Comparison of ENCODE assay signal across 8 mouse cellular contexts in the genomic region with DNA sequence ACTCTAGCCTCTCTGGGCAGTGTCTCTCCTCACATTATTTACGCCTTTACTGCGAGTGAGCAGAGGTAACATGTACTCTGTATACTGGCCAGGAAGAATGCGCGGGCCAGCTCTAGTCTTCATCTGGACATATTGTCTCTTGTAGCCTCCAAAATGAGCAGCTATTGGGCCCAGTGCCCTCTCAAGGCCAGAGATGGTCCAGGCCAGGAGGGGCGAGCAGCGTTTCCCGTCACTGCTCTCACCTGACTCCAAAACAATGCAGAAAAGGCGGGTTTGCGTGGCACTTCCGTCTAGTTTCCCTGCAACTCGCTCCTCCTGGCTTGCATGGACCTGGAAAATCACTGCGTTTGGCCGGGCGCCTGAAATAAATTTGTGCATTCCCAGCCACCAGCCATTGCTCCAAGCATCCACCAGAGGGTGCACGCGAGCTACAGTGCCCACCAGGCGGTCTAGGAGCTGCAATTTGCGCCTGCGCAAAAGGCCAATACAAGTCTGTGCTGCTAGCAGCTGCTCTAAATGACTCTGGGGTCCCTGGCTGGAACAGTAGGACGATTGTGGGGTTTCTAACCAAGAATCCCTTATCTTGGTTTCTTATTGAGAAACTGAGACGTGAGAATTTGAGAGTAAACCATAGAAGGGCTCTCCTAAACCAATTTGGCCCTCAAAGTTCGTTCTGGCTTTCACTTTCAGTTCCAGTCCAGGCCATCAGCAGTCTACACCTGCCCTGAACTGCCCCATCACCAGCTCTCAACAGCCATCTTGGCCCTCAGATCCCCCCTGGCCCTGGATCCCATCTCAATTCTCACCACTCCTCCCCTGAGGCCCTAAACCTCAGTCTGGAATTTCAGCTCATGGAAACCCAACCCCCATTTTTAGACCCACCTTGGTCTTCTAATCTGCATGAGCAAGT. TPM values are rescaled to one million over a fixed set of nuclear protein-coding genes. Genes with fewer than 3 reads are reported as not detected.
DNase-seq lines count a peak whose midpoint lies in the region; ATAC-seq and TF ChIP-seq lines count a peak whose summit lies in the region.

No protein-coding gene starts in this region.

- H3K4me1 ChIP-seq in hindbrain, embryonic 15.5 days (replicated peaks): no peaks in the 10 kb centered on the region; the same call in 1 of the 2 replicates

- CTCF ChIA-PET in Patski (lab: Charles Lee): interaction anchor here (0.8 to 6.6 kb wide), 13 partner anchors 19 to 250 kb away, joined by 3 to 61 read pairs (median 5); a partner anchor contains a TSS

- POLR2A ChIA-PET in Patski (lab: Charles Lee): interaction anchor here (0.6 to 1.0 kb wide), 2 partner anchors 12 to 97 kb away, joined by 3 read pairs; no protein-coding TSS in a partner anchor

- H3K27ac ChIP-seq in hindbrain, embryonic 15.5 days (replicated peaks): no peak overlapping the region

- no peaks in the 10 kb centered on the region for H3K9me3 ChIP-seq in hindbrain, embryonic 15.5 days

- H3K4me3 ChIP-seq in hindbrain, embryonic 15.5 days: no peak overlapping the region

- H3K4me2 ChIP-seq in hindbrain, embryonic 15.5 days: peak overlapping the region; percentile 31

- peak; percentile 66 for DNase-seq in Patski (ENCODE audit: low read depth, low spot score)
- peak; percentile 97 to 98 for DNase-seq in cerebellum, postnatal 14 days
- peak; percentile 95 to 96 for DNase-seq in frontal cortex, postnatal 25 days (ENCODE audit: low spot score in 2 of 2)
- DNase-seq in left cerebral cortex, adult 11 months (ENCODE audit: low spot score): peak; percentile 85
- peak; percentile 94 to 97 for DNase-seq in lung, postnatal 4 days
- peak; percentile 83 for DNase-seq in retina, postnatal 7 days (ENCODE audit: low read depth, low spot score)
- peak; percentile 97 for DNase-seq in urinary bladder, adult 2 months (ENCODE audit: low spot score)

- no peak overlapping the region for H3K9ac ChIP-seq in hindbrain, embryonic 15.5 days

- WGBS in hindbrain, embryonic 15.5 days: 25% methylated on average over 22 of the region's 22 CpGs

- in situ Hi-C loops in Patski (cut with MboI; ENCODE audit: low pct_unique_long_range_greater_than_20kb): loop anchor here (5.0 kb wide), 1 partner anchor 73 kb away; no protein-coding TSS in a partner anchor

- peak; percentile 98 for TF ChIP-seq CTCF in Patski (IDR thresholded peaks at IDR 0.05)

- peak; percentile 71 for ATAC-seq in Patski
- peak; percentile 92 for ATAC-seq in hindbrain, embryonic 15.5 days (ENCODE audit: low FRiP score, low read depth)

- H3K27me3 ChIP-seq in Patski: no peaks in the 10 kb centered on the region
- H3K27me3 ChIP-seq in hindbrain, embryonic 15.5 days: no peaks in the 10 kb centered on the region

- H3K36me3 ChIP-seq in hindbrain, embryonic 15.5 days: no peaks in the 10 kb centered on the region

RNA-seq across cellular contexts. Expression of a gene that starts 59.0 kb away (rescaled TPM):
- 0.05 TPM for polyA plus RNA-seq in Patski (2021)
- 30.5 and 32.7 TPM in 2 replicates for polyA plus RNA-seq in hindbrain, embryonic 15.5 days (2015; fragmentation: Nextera tagmentation; extraction: Ambion mirVana)
- 234 and 240 TPM in 2 replicates for polyA plus RNA-seq in urinary bladder, adult 2 months (2012; rRNA removed)

Comparison
In these comparisons a context has a peak if more than half of its experiments do, and no peak if none do; other contexts are left out.
1. RNA of a gene that starts 59.0 kb away (polyA plus RNA-seq): 234 to 240 TPM in urinary bladder, adult 2 months and 30.5 to 32.7 TPM in hindbrain, embryonic 15.5 days; 0.05 TPM in Patski (single experiment); every median in the first group is over 10 times any median in the second.
2. Peak in every context shown above with its lines, with median percentiles within 50 percentile points of each other: DNase-seq.